Mouse (Mus musculus) hindbrain, embryonic 13.5 days (tissue): ENCODE measurements around the gene Cth. TPM values are rescaled to one million over a fixed set of nuclear protein-coding genes. Genes with fewer than 3 reads are reported as not detected.

Experiments
- ATAC-seq: fragments of 200-750 bp; cut with Nextera tagmentation; 2 replicates; pipeline ENCODE4 v1.8.0; 2017; ENCODE audit warnings: moderate TSS enrichment; ENCODE audit not compliant: low FRiP score
- H3K27ac ChIP-seq: fragments of 300-500 bp; sonication (generic); 2 replicates; pipeline ENCODE4 v1.5.1; 2015; ENCODE audit warnings: inconsistent platforms, mild to moderate bottlenecking, moderate library complexity
- H3K27me3 ChIP-seq: fragments of 300-500 bp; sonication (generic); 2 replicates; pipeline ENCODE4 v1.6.1; 2015; ENCODE audit warnings: mild to moderate bottlenecking, inconsistent platforms
- H3K36me3 ChIP-seq: fragments of 300-500 bp; sonication (generic); 2 replicates; pipeline ENCODE4 v1.6.1; 2015; ENCODE audit warnings: mild to moderate bottlenecking, inconsistent platforms
- H3K4me1 ChIP-seq: fragments of 300-500 bp; sonication (generic); replicated peaks from 2 replicates; pipeline ENCODE4 v1.6.1; 2015; ENCODE audit warnings: inconsistent platforms
- H3K4me2 ChIP-seq: fragments of 300-500 bp; sonication (generic); 2 replicates; pipeline ENCODE4 v1.6.1; 2015; ENCODE audit warnings: inconsistent platforms, mild to moderate bottlenecking, moderate library complexity
- H3K4me3 ChIP-seq: fragments of 300-500 bp; sonication (generic); 2 replicates; pipeline ENCODE4 v1.5.1; 2015; ENCODE audit warnings: mild to moderate bottlenecking, inconsistent platforms
- H3K9ac ChIP-seq: fragments of 300-500 bp; sonication (generic); 2 replicates; pipeline ENCODE4 v1.6.1; 2015; ENCODE audit warnings: mild to moderate bottlenecking, inconsistent platforms
- H3K9me3 ChIP-seq: fragments of 300-500 bp; sonication (generic); 2 replicates; pipeline ENCODE4 v1.6.1; 2016; ENCODE audit warnings: inconsistent platforms
- WGBS: fragments of 180-500 bp; shearing (Covaris S2); methylation state at CpG from one replicate; pipeline ENCODE4 v1.1.7; 2015; 5-methylcytosine and 5-hydroxymethylcytosine counted together
- polyA plus RNA-seq: library from polyadenylated mRNA; unstranded; fragments of >200 nt; fragmentation: Nextera tagmentation; extraction: Ambion mirVana; gene quantifications from 2 replicates; pipeline ENCODE4 v1.2.1, GENCODE M21; 2015

The Cth gene
- polyA plus RNA-seq, 1 experiment from 2014 or later: 3.2 TPM

DNA sequence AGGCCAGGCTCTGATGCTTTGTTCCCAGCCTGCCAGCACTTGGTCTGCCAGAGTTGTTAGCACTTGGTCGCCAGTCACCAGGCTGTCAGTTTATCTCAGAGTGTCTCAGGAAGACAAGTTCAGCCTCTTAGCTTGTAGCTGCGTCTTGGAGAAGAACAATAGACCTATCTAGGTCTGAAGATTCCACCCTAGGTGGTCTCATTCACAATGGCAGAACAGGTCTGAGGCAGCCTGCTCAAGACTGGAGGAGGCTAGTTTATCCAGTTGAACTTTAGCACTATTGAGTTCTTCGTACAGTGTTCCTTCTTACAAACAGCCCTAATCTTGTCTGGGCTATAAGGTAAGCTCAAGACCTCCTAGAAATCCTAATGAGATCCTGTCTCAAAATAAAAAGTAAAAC is 7.2 kb upstream of the Cth start:
- Histone ChIP-seq H3K4me2 (no peak overlapping the region), H3K27ac (no peak overlapping the region), H3K9ac (no peak overlapping the region), H3K27me3 (no peaks in the 10 kb centered on the region), H3K36me3 (no peaks in the 10 kb centered on the region), H3K4me1 (no peaks in the 10 kb centered on the region), H3K4me3 (no peak overlapping the region), H3K9me3 (no peaks in the 10 kb centered on the region)
- 53% methylated on average over 3 of the region's 3 CpGs for WGBS
- ATAC-seq: no peak

DNA sequence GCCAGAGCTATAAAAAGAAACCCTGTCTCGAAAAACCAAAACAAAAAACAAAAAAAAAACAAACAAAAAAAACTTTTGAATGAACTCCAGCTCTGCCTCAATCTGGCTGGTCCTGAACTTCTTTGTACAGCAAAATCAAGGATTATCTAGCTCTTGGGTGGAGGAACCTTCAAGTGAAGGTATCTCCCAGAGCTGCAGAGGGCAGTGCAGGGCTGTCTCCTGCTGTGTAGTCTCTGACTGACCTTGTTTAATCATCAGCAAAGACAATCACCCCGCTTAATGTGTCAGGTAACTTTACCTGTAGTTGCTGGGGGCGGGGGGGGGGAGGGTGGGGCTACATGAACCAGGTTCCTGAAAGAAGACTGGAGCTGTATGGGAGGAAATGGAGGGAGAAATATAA is 6.7 kb upstream of the Cth start:
- 61% methylated on average over 3 of the region's 3 CpGs for WGBS
- H3K9me3 ChIP-seq: no peaks in the 10 kb centered on the region

DNA sequence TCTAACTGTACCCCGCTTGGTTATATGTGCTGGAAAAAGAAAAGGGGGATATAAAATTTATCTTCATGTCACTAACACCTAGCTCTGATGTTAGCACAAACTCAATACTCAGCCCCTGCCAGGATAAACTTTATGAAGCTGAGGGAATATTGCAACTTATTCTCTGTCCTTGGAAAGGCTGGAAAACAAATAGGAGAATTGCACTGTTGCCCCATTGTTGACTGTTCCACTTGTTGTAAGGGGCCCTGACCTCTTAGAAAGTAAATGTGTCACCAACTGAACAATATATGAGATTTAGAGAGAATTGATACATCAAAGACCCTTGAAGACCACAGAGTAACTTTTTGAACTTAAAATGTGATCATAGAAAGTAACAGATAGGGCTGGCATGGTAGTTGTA is 4.5 kb upstream of the Cth start:
- Histone ChIP-seq H3K27me3 (no peaks in the 10 kb centered on the region), H3K4me2 (no peak overlapping the region), H3K4me1 (peaks cover 4% of the 10 kb centered on the region), H3K36me3 (no peaks in the 10 kb centered on the region), H3K27ac (no peak overlapping the region), H3K4me3 (no peak overlapping the region), H3K9ac (no peak overlapping the region), H3K9me3 (no peaks in the 10 kb centered on the region)
- WGBS: 97% methylated on average over 1 of the region's 1 CpGs
- no peak for ATAC-seq

More for the DNA sequence above, 6.7 kb upstream of the Cth start:
- Histone ChIP-seq H3K27ac (no peak overlapping the region), H3K4me2 (no peak overlapping the region), H3K36me3 (no peaks in the 10 kb centered on the region), H3K4me1 (no peaks in the 10 kb centered on the region), H3K4me3 (no peak overlapping the region), H3K9ac (no peak overlapping the region), H3K27me3 (no peaks in the 10 kb centered on the region)
- no peak for ATAC-seq

DNA sequence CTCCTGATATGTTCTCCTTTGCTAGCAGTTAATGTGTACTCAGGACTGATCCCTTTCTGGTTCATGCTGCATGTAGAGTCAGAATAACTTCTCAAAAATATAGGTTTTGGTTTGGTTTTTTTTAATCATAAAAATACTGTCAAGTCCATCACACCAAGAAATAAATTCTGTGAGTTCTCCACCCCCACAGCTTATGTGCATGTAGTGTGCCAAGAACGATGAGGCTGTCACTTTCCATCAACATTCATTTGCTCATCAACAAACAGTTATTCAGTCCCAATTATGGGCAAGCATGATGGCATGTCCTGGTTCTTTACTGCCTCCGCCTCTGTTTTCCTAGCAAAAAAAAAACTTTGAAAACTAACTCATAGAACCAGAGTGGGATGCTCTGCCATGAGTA is 3.9 kb upstream of the Cth start:
- no peaks in the 10 kb centered on the region for H3K9me3 ChIP-seq
- no peak overlapping the region for H3K4me2 ChIP-seq
- ATAC-seq: no peak
- H3K27ac ChIP-seq: no peak overlapping the region
- peaks cover 6% of the 10 kb centered on the region for H3K4me1 ChIP-seq
- H3K9ac ChIP-seq: no peak overlapping the region
- H3K27me3 ChIP-seq: no peaks in the 10 kb centered on the region
- no peak overlapping the region for H3K4me3 ChIP-seq
- 90% methylated on average over 2 of the region's 2 CpGs for WGBS
- no peaks in the 10 kb centered on the region for H3K36me3 ChIP-seq

DNA sequence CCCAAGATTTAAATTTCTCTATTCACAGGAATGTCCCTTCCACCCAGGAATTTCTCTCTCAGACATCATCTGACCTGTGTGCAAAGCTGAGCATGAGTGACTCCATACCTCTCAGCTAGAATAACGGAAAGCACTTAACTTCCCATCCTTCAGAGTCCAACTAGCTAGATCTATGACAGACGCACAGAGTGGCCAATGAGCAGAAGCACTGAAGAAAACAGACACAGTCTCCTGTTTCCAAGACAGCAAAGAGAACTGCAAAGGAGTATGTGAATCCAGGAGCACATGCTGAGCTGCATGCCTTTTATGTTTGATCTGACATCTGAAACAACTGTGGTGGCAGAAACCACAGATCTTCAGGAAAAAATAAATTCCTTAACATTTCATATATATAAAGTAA is 1.9 kb upstream of the Cth start:
- Histone ChIP-seq H3K36me3 (no peaks in the 10 kb centered on the region), H3K4me3 (no peak overlapping the region), H3K27me3 (no peaks in the 10 kb centered on the region), H3K9me3 (no peaks in the 10 kb centered on the region), H3K9ac (no peak overlapping the region), H3K4me1 (peaks cover 6% of the 10 kb centered on the region), H3K4me2 (no peak overlapping the region), H3K27ac (no peak overlapping the region)
- ATAC-seq: no peak
- WGBS: 58% methylated on average over 2 of the region's 2 CpGs

DNA sequence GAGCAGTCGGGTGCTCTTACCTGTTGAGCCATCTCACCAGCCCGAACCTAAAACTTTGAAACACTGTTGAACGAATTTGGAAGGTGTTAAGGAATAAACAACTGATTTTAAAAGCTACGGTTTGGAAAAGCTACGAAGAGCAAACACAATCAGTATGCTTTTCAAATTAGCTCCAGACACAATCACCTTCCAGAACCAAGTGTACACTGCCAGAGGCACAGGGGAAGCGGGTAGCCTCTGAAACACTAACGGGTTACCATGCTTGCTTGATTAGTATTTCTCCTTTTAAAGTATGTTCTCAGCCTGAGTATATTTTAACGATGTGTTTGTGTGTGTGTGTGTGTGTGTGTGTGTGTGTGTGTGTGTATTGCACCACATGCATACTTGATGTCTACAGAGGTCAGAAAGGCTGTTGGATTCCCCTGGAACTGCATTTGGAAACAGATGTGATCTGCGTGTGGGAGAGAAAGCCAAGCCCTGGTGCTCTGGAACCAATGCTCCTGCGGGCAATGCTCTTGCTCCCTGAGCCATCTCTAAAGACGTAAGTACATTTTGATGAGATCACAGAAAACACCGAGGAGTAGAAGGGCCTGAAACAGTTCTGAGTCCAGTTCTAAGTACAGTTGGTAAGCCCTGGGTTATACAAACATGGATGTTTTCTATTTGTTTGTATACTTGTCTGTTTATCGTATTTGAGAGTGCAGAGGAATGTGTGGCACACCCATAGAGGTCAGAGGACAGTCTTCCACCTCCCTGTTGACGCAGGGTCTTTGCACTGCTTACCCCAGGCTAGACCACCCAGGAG is 1.0 kb upstream of the Cth start:
- H3K9me3 ChIP-seq: no peaks in the 10 kb centered on the region
- peaks cover 6% of the 10 kb centered on the region for H3K4me1 ChIP-seq
- no peak overlapping the region for H3K9ac ChIP-seq
- H3K4me2 ChIP-seq: no peak overlapping the region
- no peak overlapping the region for H3K27ac ChIP-seq
- ATAC-seq: no peak
- no peaks in the 10 kb centered on the region for H3K36me3 ChIP-seq
- no peak overlapping the region for H3K4me3 ChIP-seq
- H3K27me3 ChIP-seq: no peaks in the 10 kb centered on the region
- 90% methylated on average over 14 of the region's 14 CpGs for WGBS

DNA sequence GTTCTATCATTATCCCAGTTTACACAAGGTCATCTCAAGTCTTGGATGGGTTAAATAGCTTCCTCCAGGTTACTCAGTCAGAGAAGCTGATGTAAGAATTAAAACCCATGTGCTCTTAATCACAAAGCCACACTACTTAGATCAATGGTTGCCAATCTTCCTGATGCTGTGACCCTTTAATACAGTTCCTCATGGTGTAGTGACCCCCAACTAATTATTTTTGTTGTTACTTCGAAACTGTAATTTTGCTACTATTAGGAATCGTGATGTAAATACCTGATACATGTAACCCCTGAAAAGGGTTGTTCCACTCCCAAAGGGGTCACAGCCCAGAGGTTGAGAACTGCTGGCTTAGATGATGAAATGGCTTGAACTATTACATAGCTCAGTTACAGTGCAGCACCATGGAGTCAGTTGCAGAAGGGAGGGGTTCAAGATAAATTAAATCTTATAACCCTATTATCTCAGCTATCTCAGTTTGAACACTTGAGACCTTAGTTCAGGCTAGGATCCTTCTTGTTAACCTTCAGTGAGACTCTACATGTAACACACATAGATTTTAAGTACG is 1.5 kb downstream of the Cth start:
- Histone ChIP-seq H3K9ac (no peak overlapping the region), H3K27me3 (no peaks in the 10 kb centered on the region), H3K4me3 (no peak overlapping the region), H3K9me3 (no peaks in the 10 kb centered on the region), H3K27ac (no peak overlapping the region), H3K4me1 (peaks cover 6% of the 10 kb centered on the region), H3K36me3 (no peaks in the 10 kb centered on the region), H3K4me2 (no peak overlapping the region)
- 90% methylated on average over 3 of the region's 3 CpGs for WGBS
- ATAC-seq: no peak

DNA sequence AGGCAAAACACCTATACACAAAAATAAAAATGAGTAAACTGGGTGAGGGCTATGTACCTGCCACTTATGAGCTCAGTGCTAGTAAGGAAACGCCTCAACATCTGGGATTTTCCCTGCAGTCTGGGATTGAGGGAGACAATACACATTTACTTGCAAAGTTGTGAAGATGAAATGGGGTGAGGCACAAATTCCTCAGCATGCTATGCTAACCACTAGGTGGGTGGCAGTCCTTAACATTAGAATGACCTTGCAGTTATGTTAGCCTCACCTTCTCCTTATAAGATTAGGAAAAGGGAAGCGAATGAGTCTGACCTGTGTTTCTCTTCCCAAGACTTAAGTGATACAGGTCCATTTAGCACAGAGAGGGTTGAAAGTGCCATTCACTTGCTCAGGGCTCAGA is 3.5 kb downstream of the Cth start:
- 85% methylated on average over 2 of the region's 2 CpGs for WGBS
- Histone ChIP-seq H3K4me2 (no peak overlapping the region), H3K4me1 (peaks cover 6% of the 10 kb centered on the region), H3K27me3 (no peaks in the 10 kb centered on the region), H3K27ac (no peak overlapping the region), H3K9me3 (no peaks in the 10 kb centered on the region), H3K9ac (no peak overlapping the region), H3K4me3 (no peak overlapping the region), H3K36me3 (no peaks in the 10 kb centered on the region)
- ATAC-seq: no peak

DNA sequence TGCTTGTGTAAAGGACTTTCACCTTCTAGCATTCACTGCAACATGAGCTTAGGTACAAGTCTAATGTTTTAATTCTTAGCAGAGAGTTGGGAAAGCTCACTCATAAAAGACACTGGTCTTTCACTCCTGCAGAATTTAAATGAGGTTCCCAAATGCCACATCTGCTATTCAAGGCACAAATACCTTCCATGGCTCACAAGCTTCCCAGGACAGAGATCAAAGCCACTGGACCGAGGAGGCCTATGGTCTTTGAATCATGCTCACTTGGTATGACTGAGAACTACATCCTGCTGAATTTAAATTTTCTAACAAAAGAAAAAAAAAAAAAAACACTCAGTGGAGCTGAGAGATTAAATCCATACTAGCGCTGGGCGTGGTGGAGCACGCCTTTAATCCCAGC is 8.5 kb downstream of the Cth start:
- Histone ChIP-seq H3K36me3 (no peaks in the 10 kb centered on the region), H3K27ac (no peak overlapping the region), H3K4me3 (no peak overlapping the region), H3K4me2 (no peak overlapping the region), H3K9ac (no peak overlapping the region), H3K27me3 (no peaks in the 10 kb centered on the region), H3K9me3 (no peaks in the 10 kb centered on the region), H3K4me1 (no peaks in the 10 kb centered on the region)
- WGBS: 72% methylated on average over 4 of the region's 4 CpGs
- ATAC-seq: no peak

DNA sequence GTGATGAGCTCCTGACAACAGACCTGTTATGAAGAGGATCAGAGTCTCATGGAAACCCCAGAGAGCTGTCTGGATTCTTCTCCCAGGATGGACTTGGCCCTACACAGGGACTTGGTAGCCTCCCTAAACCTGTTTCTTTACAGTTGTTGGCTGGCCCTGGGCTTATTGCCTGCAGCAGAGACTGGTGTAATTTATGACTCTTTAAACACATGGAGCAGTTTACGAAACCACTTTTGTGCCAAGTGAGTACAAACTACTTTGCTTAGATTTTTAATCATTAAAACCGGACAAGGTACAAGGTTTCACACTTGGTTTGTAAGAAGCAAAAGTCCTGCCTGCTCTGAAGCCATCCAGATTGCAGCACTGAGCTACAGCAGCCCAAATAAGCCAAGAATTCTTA is 12.7 kb downstream of the Cth start:
- H3K27me3 ChIP-seq: no peaks in the 10 kb centered on the region
- no peak overlapping the region for H3K27ac ChIP-seq
- no peaks in the 10 kb centered on the region for H3K4me1 ChIP-seq
- no peaks in the 10 kb centered on the region for H3K9me3 ChIP-seq
- H3K9ac ChIP-seq: no peak overlapping the region
- H3K4me3 ChIP-seq: no peak overlapping the region
- no peak overlapping the region for H3K4me2 ChIP-seq
- ATAC-seq: no peak
- no peaks in the 10 kb centered on the region for H3K36me3 ChIP-seq
- WGBS: 94% methylated on average over 2 of the region's 2 CpGs

DNA sequence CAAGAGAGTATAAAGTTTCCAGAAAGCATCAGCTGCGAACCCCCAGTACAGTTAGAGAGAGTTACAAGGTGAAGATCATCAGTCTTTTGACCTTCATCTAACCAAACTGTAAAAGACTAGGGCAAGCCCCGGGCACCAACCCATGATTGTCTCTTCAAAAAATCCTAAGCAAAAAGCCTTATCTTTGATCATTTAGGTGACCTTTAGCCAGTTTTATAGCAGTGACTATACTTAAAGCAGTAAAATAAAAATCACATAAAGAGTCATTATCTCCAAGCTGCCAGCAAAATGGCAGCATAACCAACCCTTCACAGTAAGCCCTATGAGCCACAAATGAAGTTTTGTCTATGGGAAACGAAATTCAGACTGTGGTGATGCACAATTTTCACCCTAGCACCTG is 14.6 kb downstream of the Cth start:
- Histone ChIP-seq H3K9ac (no peak overlapping the region), H3K36me3 (no peaks in the 10 kb centered on the region), H3K27ac (no peak overlapping the region), H3K9me3 (no peaks in the 10 kb centered on the region), H3K4me1 (no peaks in the 10 kb centered on the region), H3K4me2 (no peak overlapping the region), H3K27me3 (no peaks in the 10 kb centered on the region), H3K4me3 (no peak overlapping the region)
- no peak for ATAC-seq
- 81% methylated on average over 3 of the region's 3 CpGs for WGBS

DNA sequence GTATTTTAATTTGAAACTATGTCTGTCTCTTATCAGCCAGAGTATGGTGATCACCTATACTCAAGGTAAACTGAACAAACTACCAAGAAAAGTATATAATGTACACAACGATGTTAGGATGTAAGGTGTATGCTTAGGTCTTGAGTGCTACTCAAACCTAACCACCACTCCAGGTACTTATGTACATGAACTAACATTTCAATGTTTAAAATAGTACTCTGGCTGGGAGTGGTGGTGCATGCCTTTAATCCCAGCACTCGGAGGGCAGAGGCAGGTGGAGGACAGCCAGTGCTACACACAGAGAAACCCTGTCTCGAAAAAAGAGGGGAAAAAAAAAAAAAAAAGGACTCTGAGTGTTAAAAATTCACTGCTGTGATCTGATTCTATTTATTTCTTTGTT is 16.7 kb downstream of the Cth start:
- no peaks in the 10 kb centered on the region for H3K9me3 ChIP-seq
- H3K27ac ChIP-seq: no peak overlapping the region
- H3K36me3 ChIP-seq: no peaks in the 10 kb centered on the region
- WGBS: 89% methylated on average over 3 of the region's 3 CpGs
- no peak overlapping the region for H3K9ac ChIP-seq
- no peaks in the 10 kb centered on the region for H3K27me3 ChIP-seq
- no peaks in the 10 kb centered on the region for H3K4me1 ChIP-seq
- ATAC-seq: no peak
- H3K4me2 ChIP-seq: no peak overlapping the region
- H3K4me3 ChIP-seq: no peak overlapping the region

DNA sequence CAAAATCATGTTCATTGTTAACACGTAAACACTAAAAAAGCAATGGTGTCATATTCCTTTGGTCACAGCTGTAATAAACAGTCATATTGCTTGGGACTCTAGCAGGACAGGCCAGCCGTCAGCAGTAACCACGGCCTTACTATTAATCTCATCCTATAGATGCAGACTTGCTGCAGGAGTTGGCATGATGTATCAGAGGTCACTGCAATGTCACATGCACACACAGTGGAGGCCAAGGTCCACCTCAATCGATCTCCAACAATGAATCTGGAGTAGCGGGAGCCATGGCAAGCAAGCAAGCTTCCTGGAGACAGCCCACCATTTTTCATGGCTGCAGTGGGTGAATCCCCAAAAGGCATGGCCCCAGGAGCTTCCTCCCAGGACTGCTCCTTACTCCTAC is 23.2 kb downstream of the Cth start:
- Histone ChIP-seq H3K4me1 (no peaks in the 10 kb centered on the region), H3K36me3 (no peaks in the 10 kb centered on the region), H3K4me3 (no peak overlapping the region), H3K9me3 (no peaks in the 10 kb centered on the region), H3K9ac (no peak overlapping the region), H3K4me2 (no peak overlapping the region), H3K27me3 (no peaks in the 10 kb centered on the region), H3K27ac (no peak overlapping the region)
- ATAC-seq: no peak
- 88% methylated on average over 5 of the region's 5 CpGs for WGBS
